Mouse (Mus musculus): ENCODE results near the gene AW549877. TPM values are rescaled to one million over a fixed set of nuclear protein-coding genes. Genes with fewer than 3 reads are reported as not detected.

Gene AW549877
- polyA plus RNA-seq, 1 experiment from 2014 or later = 41.2 TPM

GRCm38 (mm10) chr15:4024726-4025507 is 29.4 kb upstream of the AW549877 start:
- Histone ChIP-seq H3K36me3 (replicated peaks) (no peaks in the 10 kb centered on the region), H3K4me1 (peaks cover 23% of the 10 kb centered on the region), H3K27me3 (replicated peaks) (no peaks in the 10 kb centered on the region), H3K4me3 (no peak overlapping the region), H3K4me2 (no peak overlapping the region), H3K27ac (no peak overlapping the region), H3K9ac (no peak overlapping the region), H3K9me3 (no peaks in the 10 kb centered on the region)
- 77% methylated on average over 13 of the region's 13 CpGs for WGBS
- ATAC-seq (replicated peaks) = no peak

DNA sequence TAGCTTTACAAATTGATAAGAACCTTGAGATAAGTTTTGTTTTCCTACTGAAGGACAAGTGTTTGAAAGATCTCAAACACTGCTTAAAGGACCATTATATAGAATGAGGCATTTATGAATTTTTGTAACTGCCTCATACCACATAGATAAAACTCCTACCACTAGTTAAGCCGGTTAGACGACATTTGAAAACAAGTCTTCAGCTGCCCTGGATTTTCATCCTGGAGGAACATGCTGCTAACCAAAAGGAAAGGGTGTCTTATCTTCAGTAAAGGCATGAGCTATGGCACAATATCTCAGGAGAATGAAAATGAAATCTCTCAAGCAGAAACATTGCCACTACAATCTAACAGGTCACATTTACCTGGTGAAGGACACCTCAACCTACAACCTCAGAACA is 28.2 kb upstream of the AW549877 start:
- Histone ChIP-seq H3K4me3 (no peak overlapping the region), H3K36me3 (replicated peaks) (no peaks in the 10 kb centered on the region), H3K27me3 (replicated peaks) (no peaks in the 10 kb centered on the region), H3K9me3 (no peaks in the 10 kb centered on the region), H3K4me1 (peaks cover 23% of the 10 kb centered on the region), H3K4me2 (no peak overlapping the region), H3K27ac (no peak overlapping the region), H3K9ac (no peak overlapping the region)
- 89% methylated on average over 2 of the region's 2 CpGs for WGBS
- no peak for ATAC-seq (replicated peaks)

GRCm38 (mm10) chr15:4020711-4021110 is 25.2 kb upstream of the AW549877 start:
- Histone ChIP-seq H3K27me3 (replicated peaks) (no peaks in the 10 kb centered on the region), H3K27ac (no peak overlapping the region), H3K4me3 (no peak overlapping the region), H3K9me3 (no peaks in the 10 kb centered on the region), H3K4me2 (no peak overlapping the region), H3K4me1 (peaks cover 6% of the 10 kb centered on the region; the same call in 1 of the 2 replicates), H3K9ac (no peak overlapping the region), H3K36me3 (replicated peaks) (no peaks in the 10 kb centered on the region)
- no peak for ATAC-seq (replicated peaks)
- WGBS = 69% methylated on average over 4 of the region's 4 CpGs

DNA sequence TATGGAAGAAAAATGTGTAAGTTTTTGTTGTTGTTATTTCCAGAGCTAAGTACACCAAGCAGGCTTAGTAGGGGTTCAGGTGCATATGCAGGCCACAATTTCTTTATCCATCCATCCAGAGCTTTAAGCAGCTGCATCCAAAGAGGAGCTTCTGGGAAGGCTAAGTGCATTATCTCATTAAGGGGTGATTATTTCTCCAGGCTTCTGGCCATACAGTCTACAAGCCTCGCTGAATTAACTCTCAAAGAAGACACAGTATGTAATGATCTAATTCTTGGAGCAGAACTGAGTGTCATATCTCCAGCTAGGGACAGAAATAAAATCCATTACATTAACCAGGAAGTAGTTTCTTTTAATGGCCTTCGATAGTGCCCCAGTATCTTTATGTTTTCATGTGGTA is 18.3 kb upstream of the AW549877 start:
- H3K9ac ChIP-seq = no peak overlapping the region
- WGBS = 71% methylated on average over 2 of the region's 2 CpGs
- H3K9me3 ChIP-seq = no peaks in the 10 kb centered on the region
- H3K4me3 ChIP-seq = no peak overlapping the region
- no peak overlapping the region for H3K27ac ChIP-seq
- H3K27me3 ChIP-seq (replicated peaks) = no peaks in the 10 kb centered on the region
- H3K4me1 ChIP-seq = no peaks in the 10 kb centered on the region
- ATAC-seq (replicated peaks) = no peak
- H3K36me3 ChIP-seq (replicated peaks) = no peaks in the 10 kb centered on the region
- H3K4me2 ChIP-seq = no peak overlapping the region

DNA sequence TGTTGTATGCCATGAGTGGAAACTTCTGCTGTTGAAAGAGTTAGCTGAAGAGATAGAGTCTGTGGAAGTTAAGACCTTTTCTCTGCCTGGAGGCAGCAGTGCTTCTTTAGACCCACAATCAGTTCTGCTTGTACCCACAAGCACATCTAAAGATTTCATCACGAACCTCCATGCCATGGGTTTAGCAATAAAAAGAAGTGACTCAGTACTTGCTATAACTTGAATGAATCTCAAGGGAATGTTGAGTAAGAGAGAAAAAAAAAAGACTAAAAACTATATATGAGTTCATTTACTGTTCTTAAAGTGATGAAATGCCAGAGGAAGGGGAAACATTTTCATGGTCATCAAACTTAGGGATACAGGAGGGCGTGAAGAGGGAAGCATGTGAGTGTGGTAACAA is 5.0 kb upstream of the AW549877 start:
- Histone ChIP-seq H3K36me3 (replicated peaks) (no peaks in the 10 kb centered on the region), H3K4me2 (no peak overlapping the region), H3K27ac (no peak overlapping the region), H3K9me3 (no peaks in the 10 kb centered on the region), H3K4me3 (no peak overlapping the region), H3K9ac (no peak overlapping the region), H3K4me1 (no peaks in the 10 kb centered on the region; the same call in 1 of the 2 replicates), H3K27me3 (replicated peaks) (no peaks in the 10 kb centered on the region)
- no peak for ATAC-seq (replicated peaks)
- WGBS = 83% methylated on average over 2 of the region's 2 CpGs

DNA sequence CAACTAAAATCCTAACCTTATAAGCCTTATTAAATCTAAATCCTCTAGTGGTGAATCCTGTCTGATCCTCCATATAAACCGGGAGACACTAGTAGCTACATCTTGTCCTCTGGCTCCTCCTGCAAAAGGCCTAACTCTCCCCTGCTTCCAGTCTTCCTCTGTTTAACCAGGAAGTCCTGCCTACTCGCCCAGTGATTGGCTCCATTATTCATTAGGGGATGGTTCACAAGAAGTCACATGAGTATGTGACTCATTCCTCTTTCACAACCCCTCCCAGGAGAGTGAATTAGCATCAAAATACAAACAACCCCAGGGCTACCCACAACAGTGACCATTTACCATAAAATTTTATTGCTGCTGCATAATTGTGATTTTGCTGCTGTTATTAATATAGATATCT is 3.6 kb upstream of the AW549877 start:
- Histone ChIP-seq H3K27ac (no peak overlapping the region), H3K4me3 (no peak overlapping the region), H3K36me3 (replicated peaks) (no peaks in the 10 kb centered on the region), H3K9ac (no peak overlapping the region), H3K4me2 (no peak overlapping the region), H3K27me3 (replicated peaks) (no peaks in the 10 kb centered on the region), H3K4me1 (peaks cover 7% of the 10 kb centered on the region), H3K9me3 (no peaks in the 10 kb centered on the region)
- ATAC-seq (replicated peaks) = no peak
- WGBS = 74% methylated on average over 2 of the region's 2 CpGs

- Histone ChIP-seq H3K4me3 (peak overlapping the region; percentile 87), H3K4me2 (peak overlapping the region; percentile 78), H3K27me3 (replicated peaks) (no peaks in the 10 kb centered on the region), H3K9ac (peak overlapping the region; percentile 94), H3K4me1 (peaks cover 12% of the 10 kb centered on the region), H3K9me3 (no peaks in the 10 kb centered on the region), H3K36me3 (replicated peaks) (no peaks in the 10 kb centered on the region), H3K27ac (peak overlapping the region; percentile 92)
- WGBS = 20% methylated on average over 14 of the region's 14 CpGs
- no peak for ATAC-seq (replicated peaks)
These were observed 895 bp upstream of the AW549877 start for GRCm38 (mm10) chr15:3996267-3997010.

DNA sequence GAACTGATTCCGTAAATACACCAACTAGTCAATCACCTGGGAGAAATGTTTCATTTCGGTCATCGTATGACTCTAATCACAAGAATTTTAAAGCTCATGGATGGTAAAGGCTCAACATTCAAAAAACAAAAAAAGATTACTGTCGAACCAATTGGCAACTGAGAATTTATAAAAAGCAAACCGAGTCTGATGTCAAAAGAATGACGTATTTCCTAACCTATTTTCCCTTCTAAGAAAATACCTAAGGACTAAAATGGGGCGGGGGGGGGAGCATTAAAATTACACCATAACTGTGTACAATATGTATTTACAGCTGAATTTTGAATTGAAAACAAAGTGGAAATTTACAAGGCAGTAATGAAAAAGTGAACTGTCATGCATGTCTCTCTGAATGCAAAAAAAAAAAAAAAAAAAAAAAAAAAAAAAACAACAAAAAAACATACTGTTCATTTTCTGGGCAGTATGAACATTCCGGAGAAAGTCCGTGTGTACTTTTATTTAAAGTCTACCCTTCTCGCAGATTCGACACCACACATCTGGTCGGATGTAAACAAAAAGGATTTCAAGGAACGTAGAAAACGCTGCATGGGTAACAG is 594 bp downstream of the AW549877 start:
- Histone ChIP-seq H3K27me3 (replicated peaks) (no peaks in the 10 kb centered on the region), H3K9me3 (no peaks in the 10 kb centered on the region), H3K27ac (peak overlapping the region; percentile 92), H3K4me1 (peaks cover 12% of the 10 kb centered on the region), H3K9ac (peak overlapping the region; percentile 94), H3K4me2 (peak overlapping the region; percentile 78), H3K36me3 (replicated peaks) (peaks cover 5% of the 10 kb centered on the region; the same call in 1 of the 2 replicates), H3K4me3 (peak overlapping the region; percentile 87)
- WGBS = 28% methylated on average over 14 of the region's 14 CpGs
- ATAC-seq (replicated peaks) = no peak

GRCm38 (mm10) chr15:3987981-3988380 is 7.6 kb downstream of the AW549877 start:
- Histone ChIP-seq H3K4me1 (no peaks in the 10 kb centered on the region), H3K9me3 (no peaks in the 10 kb centered on the region), H3K9ac (no peak overlapping the region), H3K4me2 (no peak overlapping the region), H3K27ac (no peak overlapping the region), H3K36me3 (replicated peaks) (peaks cover 21% of the 10 kb centered on the region), H3K27me3 (replicated peaks) (no peaks in the 10 kb centered on the region), H3K4me3 (no peak overlapping the region)
- ATAC-seq (replicated peaks) = peak; percentile 27; the same call in 1 of the 2 replicates
- WGBS = 75% methylated on average over 2 of the region's 2 CpGs

GRCm38 (mm10) chr15:3984876-3985275 is 10.7 kb downstream of the AW549877 start:
- 93% methylated on average over 2 of the region's 2 CpGs for WGBS
- Histone ChIP-seq H3K36me3 (replicated peaks) (peaks cover 18% of the 10 kb centered on the region), H3K4me3 (no peak overlapping the region)

DNA sequence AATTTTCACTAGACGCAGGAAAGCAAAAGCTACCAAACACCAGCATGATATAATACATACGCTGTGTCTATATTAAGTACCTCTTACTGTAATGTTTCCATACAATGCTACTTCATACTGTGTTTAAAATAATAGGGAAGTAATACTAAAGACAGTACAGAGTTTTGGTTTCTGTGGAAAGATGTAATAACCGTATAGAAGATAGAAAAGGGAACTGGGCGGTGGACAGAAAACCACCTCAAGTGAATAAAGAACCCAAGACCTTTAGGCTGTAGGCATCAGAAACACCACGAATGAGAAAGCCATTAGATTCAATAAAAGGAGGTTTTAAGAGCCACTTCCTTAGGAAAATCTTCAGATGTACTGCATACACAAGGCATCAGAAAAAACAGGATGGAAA is 12.8 kb downstream of the AW549877 start:
- Histone ChIP-seq H3K9ac (no peak overlapping the region), H3K4me2 (no peak overlapping the region), H3K27me3 (replicated peaks) (no peaks in the 10 kb centered on the region), H3K27ac (no peak overlapping the region), H3K4me1 (peaks cover 3% of the 10 kb centered on the region; the same call in 1 of the 2 replicates), H3K4me3 (no peak overlapping the region), H3K36me3 (replicated peaks) (peaks cover 15% of the 10 kb centered on the region), H3K9me3 (no peaks in the 10 kb centered on the region)
- WGBS = 92% methylated on average over 5 of the region's 5 CpGs
- ATAC-seq (replicated peaks) = no peak

More at GRCm38 (mm10) chr15:3984876-3985275, 10.7 kb downstream of the AW549877 start:
- Histone ChIP-seq H3K27me3 (replicated peaks) (no peaks in the 10 kb centered on the region), H3K9ac (no peak overlapping the region), H3K27ac (no peak overlapping the region), H3K9me3 (no peaks in the 10 kb centered on the region), H3K4me1 (no peaks in the 10 kb centered on the region), H3K4me2 (no peak overlapping the region)
- no peak for ATAC-seq (replicated peaks)

DNA sequence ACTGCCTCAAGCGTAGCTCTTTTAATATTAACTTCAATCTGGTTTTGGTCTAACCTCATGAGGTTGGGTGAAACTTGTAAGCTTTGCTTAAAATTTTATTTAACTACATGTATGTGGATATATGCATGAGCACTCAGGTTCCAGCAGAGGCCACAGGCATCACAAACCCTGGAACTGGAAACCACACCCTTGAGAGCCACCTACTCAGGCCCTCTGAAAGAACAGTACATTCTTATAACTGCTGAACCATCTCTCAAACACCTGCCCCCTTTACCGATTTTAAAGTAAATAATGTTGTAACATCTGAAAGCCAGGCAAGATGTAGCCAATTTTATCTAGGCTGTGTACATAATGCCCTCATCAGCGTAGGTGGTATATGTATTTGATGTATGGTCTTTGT is 15.7 kb downstream of the AW549877 start:
- Histone ChIP-seq H3K9me3 (no peaks in the 10 kb centered on the region), H3K4me2 (peak overlapping the region; percentile 58), H3K27ac (peak overlapping the region; percentile 97), H3K36me3 (replicated peaks) (peaks cover 8% of the 10 kb centered on the region; the same call in 1 of the 2 replicates), H3K4me3 (peak overlapping the region; percentile 73), H3K27me3 (replicated peaks) (no peaks in the 10 kb centered on the region), H3K9ac (peak overlapping the region; percentile 97), H3K4me1 (peaks cover 3% of the 10 kb centered on the region; the same call in 1 of the 2 replicates)
- ATAC-seq (replicated peaks) = peak; percentile 24
- WGBS = 85% methylated on average over 3 of the region's 3 CpGs
